Comparison of ENCODE assay signal across 9 mouse cellular contexts in the genomic region with DNA sequence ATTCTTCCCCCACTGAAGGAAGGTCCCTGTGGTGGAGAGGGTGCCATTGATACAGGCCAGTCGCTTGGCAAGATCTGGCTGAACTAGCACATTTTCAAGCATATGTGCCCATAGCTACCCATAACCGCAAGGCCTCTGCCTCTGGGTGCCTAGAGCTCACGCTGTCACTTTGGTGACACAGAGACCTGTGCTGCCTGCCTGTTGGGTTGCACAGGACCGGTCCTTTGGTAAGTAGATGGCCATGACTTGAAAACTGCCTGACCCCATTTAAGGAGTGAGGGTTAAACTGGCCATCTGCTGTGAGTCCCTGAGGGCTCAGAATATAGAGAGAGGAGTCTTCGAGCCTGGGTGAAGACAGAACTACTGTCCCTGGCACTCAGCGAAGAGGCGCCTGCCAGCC. TPM values are rescaled to one million over a fixed set of nuclear protein-coding genes. Genes with fewer than 3 reads are reported as not detected.
DNase-seq lines count a peak whose midpoint lies in the region; ATAC-seq and TF ChIP-seq lines count a peak whose summit lies in the region.
"Had no signal": no experiment of that assay in that cellular context is flagged by ENCODE, and none has a peak within 500 bp of the region (broad histone marks: within the 10 kb centered on the region; RNA-seq: fewer than 3 reads in every experiment).

No protein-coding gene starts in this region.

- peaks cover 75% of the 10 kb centered on the region for H3K4me1 ChIP-seq in heart, embryonic 10.5 days
- peaks cover 22% of the 10 kb centered on the region for H3K4me1 ChIP-seq in neural tube, embryonic 11.5 days (ENCODE audit: control insufficient read depth, insufficient read depth, low read length)
- peaks cover 17% of the 10 kb centered on the region for H3K4me1 ChIP-seq in limb, embryonic 15.5 days
- no peaks in the 10 kb centered on the region; the same call in 1 of the 2 replicates for H3K4me1 ChIP-seq in stomach, postnatal 0 days (replicated peaks; ENCODE audit: control insufficient read depth, insufficient read depth)

- H3K9me3 ChIP-seq in heart, embryonic 10.5 days: no peaks in the 10 kb centered on the region
- H3K9me3 ChIP-seq in neural tube, embryonic 11.5 days (ENCODE audit: control insufficient read depth, low read length): no peaks in the 10 kb centered on the region
- H3K9me3 ChIP-seq in limb, embryonic 15.5 days: no peaks in the 10 kb centered on the region
- no peaks in the 10 kb centered on the region for H3K9me3 ChIP-seq in stomach, postnatal 0 days (ENCODE audit: control insufficient read depth, low read length)

- H3K4me2 ChIP-seq in neural tube, embryonic 11.5 days (ENCODE audit: low read depth): peak overlapping the region; percentile 39
- H3K4me2 ChIP-seq in limb, embryonic 15.5 days: peak overlapping the region; percentile 41
- 0 out of 2 replicates have a peak overlapping the region, but pooled peaks have one; percentile 14 for H3K4me2 ChIP-seq in stomach, postnatal 0 days (replicated peaks; ENCODE audit: low read depth)

- no peak overlapping the region for H3K9ac ChIP-seq in neural tube, embryonic 11.5 days (ENCODE audit: low read length)
- H3K9ac ChIP-seq in limb, embryonic 15.5 days: 0 out of 2 replicates have a peak overlapping the region, but pooled peaks have one; percentile 4
- H3K9ac ChIP-seq in stomach, postnatal 0 days (ENCODE audit: low read length): no peak overlapping the region

- H3K4me3 ChIP-seq in heart, embryonic 10.5 days: peak overlapping the region; percentile 53
- no peak overlapping the region for H3K4me3 ChIP-seq in neural tube, embryonic 11.5 days (ENCODE audit: low read depth, low read length)
- H3K4me3 ChIP-seq in limb, embryonic 15.5 days: peak overlapping the region; percentile 18; the same call in 1 of the 2 replicates
- no peak overlapping the region for H3K4me3 ChIP-seq in stomach, postnatal 0 days (ENCODE audit: low read depth, low read length)
- H3K4me3 ChIP-seq: myocyte had no signal

- H3K27ac ChIP-seq in heart, embryonic 10.5 days: peak overlapping the region; percentile 70
- no peak overlapping the region for H3K27ac ChIP-seq in neural tube, embryonic 11.5 days (ENCODE audit: low read depth, low read length)
- H3K27ac ChIP-seq in limb, embryonic 15.5 days: no peak overlapping the region
- H3K27ac ChIP-seq in stomach, postnatal 0 days (replicated peaks): 0 out of 2 replicates have a peak overlapping the region, but pooled peaks have one; percentile 9

- no peaks in the 10 kb centered on the region for H3K36me3 ChIP-seq in heart, embryonic 10.5 days
- H3K36me3 ChIP-seq in neural tube, embryonic 11.5 days (ENCODE audit: control insufficient read depth, insufficient read depth, low read length): no peaks in the 10 kb centered on the region
- H3K36me3 ChIP-seq in limb, embryonic 15.5 days: no peaks in the 10 kb centered on the region
- no peaks in the 10 kb centered on the region for H3K36me3 ChIP-seq in stomach, postnatal 0 days (ENCODE audit: control insufficient read depth, insufficient read depth, low read length)

- ATAC-seq in neural tube, embryonic 11.5 days (ENCODE audit: insufficient read depth, low FRiP score, low TSS enrichment): peak; percentile 43; the same call in 1 of the 2 replicates
- ATAC-seq in limb, embryonic 15.5 days (ENCODE audit: insufficient number of reproducible peaks, low FRiP score, low TSS enrichment, low read depth): no peak
- no peak for ATAC-seq in stomach, postnatal 0 days (ENCODE audit: low FRiP score, low TSS enrichment)
- ATAC-seq in erythroid progenitor cell, adult 5-6 weeks (replicated peaks; ENCODE audit: low FRiP score, poor library complexity, severe bottlenecking): no peak

- WGBS in heart, embryonic 10.5 days: 47% methylated on average over 7 of the region's 7 CpGs
- 37% methylated on average over 7 of the region's 7 CpGs for WGBS in neural tube, embryonic 11.5 days
- WGBS in limb, embryonic 15.5 days: 52% methylated on average over 7 of the region's 7 CpGs
- WGBS in stomach, postnatal 0 days: 59% methylated on average over 7 of the region's 7 CpGs

- TF ChIP-seq CTCF in stomach, postnatal 0 days (IDR thresholded peaks at IDR 0.05; ENCODE audit: low read depth): no peak

- peaks cover 40% of the 10 kb centered on the region for H3K27me3 ChIP-seq in heart, embryonic 10.5 days (ENCODE audit: insufficient read depth, poor library complexity, severe bottlenecking)
- peaks cover 54% of the 10 kb centered on the region for H3K27me3 ChIP-seq in neural tube, embryonic 11.5 days (ENCODE audit: control insufficient read depth, insufficient read depth, low read length)
- H3K27me3 ChIP-seq in limb, embryonic 15.5 days: peaks cover 82% of the 10 kb centered on the region
- no peaks in the 10 kb centered on the region for H3K27me3 ChIP-seq in stomach, postnatal 0 days (ENCODE audit: control insufficient read depth, insufficient read depth, low read length)

- no peak for TF ChIP-seq EP300 in stomach, postnatal 0 days (optimal IDR thresholded peaks at IDR 0.05)

- DNase-seq in heart, embryonic 10.5 days (ENCODE audit: low spot score): no peak
- no peak for DNase-seq in heart, adult 8-10 months (ENCODE audit: low spot score)
- DNase-seq in neural tube, embryonic 11.5 days (ENCODE audit: low spot score): no peak
- no peak for DNase-seq in neural tube, embryonic 10.5 days (ENCODE audit: extremely low spot score, low spot score)
- no peak for DNase-seq in stomach, postnatal 0 days (ENCODE audit: low spot score)
- no peak for DNase-seq in embryo, embryonic 10 days (ENCODE audit: low spot score)

RNA-seq across cellular contexts. Expression of a gene that starts 55.2 kb away (rescaled TPM):
- 15.9 and 26.3 TPM in 2 replicates for polyA plus RNA-seq in heart, embryonic 10.5 days (2016; fragmentation: Nextera tagmentation; extraction: Ambion mirVana)
- total RNA-seq in heart, adult 8-10 months (2022): 10 to 100 TPM; 40.6 to 49.5 (median 47.3) TPM
- 4.9 and 7.3 TPM in 2 replicates for polyA plus RNA-seq in neural tube, embryonic 11.5 days (2014; fragmentation: Nextera tagmentation; extraction: Ambion mirVana)
- 7.2 and 9.9 TPM in 2 replicates for polyA plus RNA-seq in limb, embryonic 15.5 days (2015; fragmentation: Nextera tagmentation; extraction: Ambion mirVana)
- polyA plus RNA-seq in stomach, postnatal 0 days (2015; fragmentation: Nextera tagmentation; extraction: Ambion mirVana): 9.4 and 10.3 TPM in 2 replicates
- 1.4 and 2.5 TPM in 2 replicates for total RNA-seq in erythroid progenitor cell, adult 5-6 weeks (2015; ENCODE audit: low replicate concordance)
- total RNA-seq in erythroid progenitor cell, adult 5-6 weeks (2017; ENCODE audit: low replicate concordance): 1.1 and 3.1 TPM in 2 replicates

Comparison
In these comparisons a context has a peak if more than half of its experiments do, and no peak if none do; other contexts are left out.
1. H3K27ac ChIP-seq: peak in heart, embryonic 10.5 days (single experiment) and stomach, postnatal 0 days (single experiment); none in neural tube, embryonic 11.5 days (single experiment) and limb, embryonic 15.5 days (single experiment).
2. H3K4me3 ChIP-seq: peak in heart, embryonic 10.5 days (single experiment) and limb, embryonic 15.5 days (single experiment); none in neural tube, embryonic 11.5 days (single experiment) and stomach, postnatal 0 days (single experiment).
3. Peak in every context shown above with its lines, with median percentiles within 50 percentile points of each other: H3K4me2 ChIP-seq.